Mouse (Mus musculus) embryonic facial prominence, embryonic 11.5 days (tissue): Measurements from ENCODE around the gene Sbno1. TPM values are rescaled to one million over a fixed set of nuclear protein-coding genes. Genes with fewer than 3 reads are reported as not detected.
"Not testable (repeated sequence)": the region's sequence is repeated elsewhere in the genome, so short reads cannot be mapped to it uniquely, and the experiment has no call there.

ENCODE experiments used
- ATAC-seq: fragments of 200-750 bp; cut with Nextera tagmentation; replicated peaks from 2 replicates; pipeline ENCODE4 v1.8.0; 2017; ENCODE audit warnings: low read depth; ENCODE audit not compliant: insufficient number of reproducible peaks, low FRiP score, low TSS enrichment
- DNase-seq: peaks from one replicate; pipeline ENCODE4 v3.0.0-alpha.2; 2015; ENCODE audit warnings: low spot score
- H3K27ac ChIP-seq: fragments of 300-500 bp; sonication (generic); replicated peaks from 2 replicates; pipeline ENCODE4 v1.5.1; 2014; ENCODE audit warnings: mild to moderate bottlenecking, low read depth, low read length, control low read depth
- H3K27me3 ChIP-seq: fragments of 300-500 bp; sonication (generic); 2 replicates; pipeline ENCODE4 v1.6.1; 2014; ENCODE audit warnings: mild to moderate bottlenecking, low read length, moderate library complexity, mixed read lengths; ENCODE audit not compliant: control insufficient read depth, insufficient read depth
- H3K36me3 ChIP-seq: fragments of 300-500 bp; sonication (generic); replicated peaks from 2 replicates; pipeline ENCODE4 v1.6.1; 2014; ENCODE audit warnings: low read depth, mild to moderate bottlenecking, low read length, moderate library complexity, mixed read lengths; ENCODE audit not compliant: control insufficient read depth, insufficient read depth
- H3K4me1 ChIP-seq: fragments of 300-500 bp; sonication (generic); 2 replicates; pipeline ENCODE4 v1.6.1; 2014; ENCODE audit warnings: low read length, mixed read lengths; ENCODE audit not compliant: control insufficient read depth, insufficient read depth
- H3K4me2 ChIP-seq: fragments of 300-500 bp; sonication (generic); 2 replicates; pipeline ENCODE4 v1.6.1; 2014; ENCODE audit warnings: low read depth, mild to moderate bottlenecking, control low read depth, low read length, moderate library complexity
- H3K4me3 ChIP-seq: fragments of 300-500 bp; sonication (generic); 2 replicates; pipeline ENCODE4 v1.5.1; 2014; ENCODE audit warnings: low read depth, low read length, control low read depth
- H3K9ac ChIP-seq: fragments of 300-500 bp; sonication (generic); replicated peaks from 2 replicates; pipeline ENCODE4 v1.6.1; 2014; ENCODE audit warnings: mild to moderate bottlenecking, control low read depth, low read length
- H3K9me3 ChIP-seq: fragments of 300-500 bp; sonication (generic); replicated peaks from 2 replicates; pipeline ENCODE4 v1.6.1; 2016; ENCODE audit warnings: mild to moderate bottlenecking, low read length, inconsistent platforms, mixed read lengths; ENCODE audit not compliant: control insufficient read depth
- WGBS: fragments of 180-500 bp; shearing (Covaris S2); extraction: QIAGEN DNeasy Blood & Tissue Kit; methylation state at CpG from one replicate; pipeline ENCODE4 v1.1.7; 2014; 5-methylcytosine and 5-hydroxymethylcytosine counted together
- polyA plus RNA-seq: library from polyadenylated mRNA; unstranded; fragments of >200 nt; fragmentation: Nextera tagmentation; extraction: Ambion mirVana; gene quantifications from 2 replicates; pipeline ENCODE4 v1.2.1, GENCODE M21; 2014

Gene Sbno1
- polyA plus RNA-seq, 1 experiment from 2014 or later, result 74.5 TPM

- no peaks in the 10 kb centered on the region for H3K27me3 ChIP-seq
- H3K4me2 ChIP-seq, result no peak overlapping the region
- H3K9ac ChIP-seq, result no peak overlapping the region
- DNase-seq (no peak), ATAC-seq (no peak)
- H3K27ac ChIP-seq, result no peak overlapping the region
- no peaks in the 10 kb centered on the region for H3K4me1 ChIP-seq
- 93% methylated on average over 1 of the region's 1 CpGs for WGBS
- peaks cover 14% of the 10 kb centered on the region for H3K36me3 ChIP-seq
- H3K4me3 ChIP-seq, result no peak overlapping the region
- no peaks in the 10 kb centered on the region for H3K9me3 ChIP-seq
Measured at GRCm38 (mm10) chr5:124376401-124376800, 49.4 kb downstream of the Sbno1 start.

- H3K36me3 ChIP-seq, result peaks cover 26% of the 10 kb centered on the region
- no peaks in the 10 kb centered on the region for H3K9me3 ChIP-seq
- no peaks in the 10 kb centered on the region for H3K4me1 ChIP-seq
- no peak overlapping the region for H3K4me3 ChIP-seq
- no peaks in the 10 kb centered on the region for H3K27me3 ChIP-seq
- H3K27ac ChIP-seq, result no peak overlapping the region
- no peak overlapping the region for H3K4me2 ChIP-seq
- ATAC-seq (no peak), DNase-seq (no peak)
- H3K9ac ChIP-seq, result no peak overlapping the region
- WGBS, result 95% methylated on average over 7 of the region's 7 CpGs
Measured at GRCm38 (mm10) chr5:124374298-124374697, 51.5 kb downstream of the Sbno1 start.

GRCm38 (mm10) chr5:124366721-124367120 lies 59.1 kb downstream of the Sbno1 start:
- Histone ChIP-seq H3K27ac (no peak overlapping the region), H3K4me3 (no peak overlapping the region), H3K9ac (no peak overlapping the region), H3K4me2 (no peak overlapping the region), H3K36me3 (peaks cover 14% of the 10 kb centered on the region), H3K4me1 (no peaks in the 10 kb centered on the region), H3K27me3 (no peaks in the 10 kb centered on the region), H3K9me3 (no peaks in the 10 kb centered on the region)
- DNase-seq (no peak), ATAC-seq (no peak)
- 89% methylated on average over 3 of the region's 3 CpGs for WGBS

GRCm38 (mm10) chr5:124365754-124366153 lies 60.0 kb downstream of the Sbno1 start:
- Histone ChIP-seq H3K4me3 (no peak overlapping the region), H3K27ac (no peak overlapping the region), H3K4me2 (no peak overlapping the region), H3K9ac (no peak overlapping the region), H3K27me3 (no peaks in the 10 kb centered on the region), H3K9me3 (no peaks in the 10 kb centered on the region), H3K36me3 (peaks cover 9% of the 10 kb centered on the region), H3K4me1 (no peaks in the 10 kb centered on the region)
- 93% methylated on average over 2 of the region's 2 CpGs for WGBS
- DNase-seq (no peak), ATAC-seq (no peak)

GRCm38 (mm10) chr5:124364173-124364918 lies 61.5 kb downstream of the Sbno1 start:
- Histone ChIP-seq H3K4me3 (no peak overlapping the region), H3K4me1 (no peaks in the 10 kb centered on the region), H3K27me3 (no peaks in the 10 kb centered on the region), H3K9ac (no peak overlapping the region), H3K36me3 (peaks cover 2% of the 10 kb centered on the region), H3K4me2 (no peak overlapping the region), H3K9me3 (no peaks in the 10 kb centered on the region), H3K27ac (no peak overlapping the region)
- ATAC-seq, result no peak
- 89% methylated on average over 6 of the region's 6 CpGs for WGBS
- no peak for DNase-seq

GRCm38 (mm10) chr5:124362982-124363381 lies 62.8 kb downstream of the Sbno1 start, which contains the start of gene Cdk2ap1:
Gene Cdk2ap1, minus strand, starts transcription at chr5:124363082.
- not testable (repeated sequence) for H3K4me1 ChIP-seq

GRCm38 (mm10) chr5:124359641-124360040 lies 66.2 kb downstream of the Sbno1 start:
- ATAC-seq, result no peak
- no peaks in the 10 kb centered on the region for H3K27me3 ChIP-seq
- H3K4me1 ChIP-seq, result no peaks in the 10 kb centered on the region
- no peak for DNase-seq
- H3K4me2 ChIP-seq, result no peak overlapping the region
- no peak overlapping the region for H3K27ac ChIP-seq
- 90% methylated on average over 2 of the region's 2 CpGs for WGBS
- H3K9ac ChIP-seq, result no peak overlapping the region
- H3K36me3 ChIP-seq, result no peaks in the 10 kb centered on the region
- H3K4me3 ChIP-seq, result no peak overlapping the region
- no peaks in the 10 kb centered on the region for H3K9me3 ChIP-seq

More at GRCm38 (mm10) chr5:124362982-124363381, 62.8 kb downstream of the Sbno1 start, which contains the start of gene Cdk2ap1:
- not testable (repeated sequence) for DNase-seq, H3K27ac ChIP-seq, H3K4me3 ChIP-seq, ATAC-seq, H3K4me2 ChIP-seq, H3K27me3 ChIP-seq, H3K36me3 ChIP-seq, H3K9ac ChIP-seq, H3K9me3 ChIP-seq
- 86% methylated on average over 5 of the region's 5 CpGs for WGBS

- Histone ChIP-seq H3K9ac (no peak overlapping the region), H3K4me3 (no peak overlapping the region), H3K9me3 (no peaks in the 10 kb centered on the region), H3K27ac (no peak overlapping the region), H3K27me3 (no peaks in the 10 kb centered on the region), H3K36me3 (no peaks in the 10 kb centered on the region), H3K4me2 (no peak overlapping the region), H3K4me1 (peaks cover 1% of the 10 kb centered on the region; the same call in 1 of the 2 replicates)
- no peak for DNase-seq
- no peak for ATAC-seq
- 44% methylated on average over 3 of the region's 3 CpGs for WGBS
Measured at GRCm38 (mm10) chr5:124356695-124357094, 69.1 kb downstream of the Sbno1 start.
